Mouse (Mus musculus): Measurements from ENCODE around the gene Gm20388.

DNA sequence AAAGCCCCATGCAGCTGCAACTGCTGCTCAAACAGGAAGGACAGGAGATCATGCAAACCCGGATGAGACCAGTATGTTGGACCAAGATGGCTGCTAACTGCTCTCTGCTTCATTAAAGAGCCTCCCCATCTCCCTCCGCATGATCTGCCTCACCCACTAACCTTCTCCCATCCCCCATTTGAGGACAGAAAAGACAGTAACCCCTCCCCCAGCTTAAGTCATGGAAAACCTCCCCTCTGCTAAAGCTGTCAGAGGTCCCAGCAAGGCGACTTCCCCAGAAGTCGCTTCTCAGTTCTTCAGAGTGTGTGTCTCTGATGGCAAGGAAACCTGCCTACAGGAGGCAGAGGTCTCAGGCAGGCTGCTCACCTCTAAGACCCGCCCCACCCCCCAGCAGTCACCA, 1777.9 kb downstream of the Gm20388 start:
- no peak for TF ChIP-seq CTCF (IDR thresholded peaks at IDR 0.05; ENCODE audit: borderline replicate concordance, extremely low read depth, insufficient read depth, insufficient read length)
- no peak for TF ChIP-seq POLR2A (IDR thresholded peaks at IDR 0.05; ENCODE audit: borderline replicate concordance, extremely low read depth, insufficient read depth, insufficient read length, poor library complexity, severe bottlenecking)

Data from brain, embryonic 14.5 days (tissue).